Mouse (Mus musculus) midbrain, embryonic 13.5 days (tissue): ENCODE results near the gene Pebp1. TPM values are rescaled to one million over a fixed set of nuclear protein-coding genes. Genes with fewer than 3 reads are reported as not detected.

Source experiments
- polyA plus RNA-seq: library from polyadenylated mRNA; unstranded; fragments of >200 nt; fragmentation: Nextera tagmentation; extraction: Ambion mirVana; gene quantifications from 2 replicates; pipeline ENCODE4 v1.2.1, GENCODE M21; 2015

The Pebp1 gene
- polyA plus RNA-seq, 1 experiment from 2014 or later = 1,066 TPM

Other genes starting within 250 kb of the Pebp1 start
- 83.5 and 90.1 TPM in 2 replicates for gene Suds3, start 171.5 kb downstream of the Pebp1 start, polyA plus RNA-seq
- 43.7 TPM in 2 replicates for gene Taok3, start 167.5 kb downstream of the Pebp1 start, polyA plus RNA-seq
- 2.3 TPM in 2 replicates for gene Vsig10, start 31.5 kb upstream of the Pebp1 start, polyA plus RNA-seq
- 138 and 159 TPM in 2 replicates for gene Wsb2, start 69.7 kb upstream of the Pebp1 start, polyA plus RNA-seq
- 44.6 and 47.8 TPM in 2 replicates for gene Rfc5, start 101.4 kb upstream of the Pebp1 start, polyA plus RNA-seq
- 5.1 and 6.9 TPM in 2 replicates for gene Ksr2, start 126.4 kb upstream of the Pebp1 start, polyA plus RNA-seq